Mouse (Mus musculus) cerebellum, adult 2 months (tissue): ENCODE results near the gene Dpep3. TPM values are rescaled to one million over a fixed set of nuclear protein-coding genes. Genes with fewer than 3 reads are reported as not detected.
A peak's percentile ranks its signal among the peaks of the same experiment; 100 is the strongest.

Source experiments
- DNase-seq, 2 experiments: peaks; one replicate each; pipeline ENCODE4 v3.0.0; 2021
- H3K27ac ChIP-seq: fragments of 200-500 bp; 2 replicates; pipeline ENCODE4 v1.5.1; 2012; ENCODE audit warnings: low read length, control low read depth, inconsistent platforms; ENCODE audit not compliant: insufficient read depth
- H3K27me3 ChIP-seq: fragments of 200-500 bp; 2 replicates; pipeline ENCODE4 v1.6.1; 2012; ENCODE audit warnings: inconsistent platforms, mild to moderate bottlenecking, low read length, moderate library complexity; ENCODE audit not compliant: control insufficient read depth, insufficient read depth
- H3K4me1 ChIP-seq: fragments of 200-500 bp; 2 replicates; pipeline ENCODE4 v1.6.1; 2011; ENCODE audit warnings: low read length; ENCODE audit not compliant: control insufficient read depth, insufficient read depth
- H3K4me3 ChIP-seq: fragments of 200-500 bp; replicated peaks from 2 replicates; pipeline ENCODE3; 2011; ENCODE audit warnings: mild to moderate bottlenecking, low read depth, low read length, control low read depth; ENCODE audit not compliant: insufficient read depth
- CTCF ChIP-seq: fragments of 200-500 bp; IDR thresholded peaks from 2 replicates; pipeline ENCODE4 v1.5.1; 2011; ENCODE audit warnings: low read depth, mild to moderate bottlenecking, control low read depth, low read length, moderate library complexity, borderline replicate concordance; ENCODE audit not compliant: insufficient read depth
- POLR2A ChIP-seq: fragments of 200-500 bp; IDR thresholded peaks from 2 replicates; pipeline ENCODE4 v1.6.1; 2011; ENCODE audit warnings: low read length, control low read depth, borderline replicate concordance; ENCODE audit not compliant: insufficient read depth
- WGBS: fragments of 180-500 bp; shearing (Covaris S2); methylation state at CpG from one replicate; pipeline ENCODE4 v1.1.7; 2018; 5-methylcytosine and 5-hydroxymethylcytosine counted together
- polyA plus RNA-seq: library from polyadenylated mRNA; depleted of rRNA; stranded (reverse); fragments of >200 nt; gene quantifications from 2 replicates; pipeline ENCODE4 v1.2.3, GENCODE M21; 2012

Dpep3 gene
- polyA plus RNA-seq, 1 experiment, result not detected

DNA sequence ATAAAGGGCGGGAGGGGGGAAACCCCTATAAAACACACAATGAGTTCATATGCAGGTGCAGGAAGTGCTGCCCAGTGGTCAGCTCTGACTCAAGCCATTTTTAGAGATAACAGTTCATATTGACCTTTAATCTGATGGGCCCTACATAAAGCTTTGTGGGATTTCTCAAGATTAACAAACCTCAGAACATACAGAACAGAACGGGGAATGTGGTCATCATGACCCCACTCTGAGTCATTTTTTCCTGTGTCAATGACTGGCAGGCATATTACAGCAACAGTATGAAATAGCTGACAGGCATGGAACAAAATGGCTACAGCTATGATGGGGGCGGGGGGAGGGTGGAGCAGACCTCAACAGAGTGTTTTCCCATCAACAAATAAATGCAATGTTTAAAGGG is 27.9 kb upstream of the Dpep3 start:
- no peak for DNase-seq
- Histone ChIP-seq H3K27ac (no peak overlapping the region), H3K4me3 (no peak overlapping the region), H3K27me3 (no peaks in the 10 kb centered on the region), H3K4me1 (peaks cover 10% of the 10 kb centered on the region)
- WGBS, result 86% methylated on average over 3 of the region's 3 CpGs
- TF ChIP-seq POLR2A (no peak), CTCF (no peak)

DNA sequence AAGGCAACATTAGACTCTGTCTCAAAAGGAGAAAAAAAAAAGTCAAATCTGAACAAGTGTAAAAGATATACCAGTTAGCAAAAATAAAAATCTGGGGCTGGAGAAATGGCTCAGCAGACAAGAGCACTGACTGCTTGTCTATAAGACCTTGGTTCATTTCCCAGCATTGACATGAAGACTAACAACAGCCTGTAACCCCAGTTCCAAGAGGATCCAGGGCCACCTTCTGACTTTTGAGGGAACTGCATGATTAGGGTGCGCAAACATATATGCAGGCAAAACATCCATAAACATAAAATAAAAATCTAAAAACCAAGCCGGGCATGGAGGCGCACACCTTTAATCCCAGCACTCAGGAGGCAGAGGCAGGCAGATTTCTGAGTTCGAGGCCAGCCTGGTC is 27.2 kb upstream of the Dpep3 start:
- H3K27me3 ChIP-seq, result no peaks in the 10 kb centered on the region
- H3K4me1 ChIP-seq, result peaks cover 11% of the 10 kb centered on the region
- no peak overlapping the region for H3K27ac ChIP-seq
- TF ChIP-seq POLR2A, result no peak
- peak; percentile 14; the same call in 1 of the 2 replicates for TF ChIP-seq CTCF
- 93% methylated on average over 4 of the region's 4 CpGs for WGBS
- no peak for DNase-seq
- H3K4me3 ChIP-seq, result no peak overlapping the region

DNA sequence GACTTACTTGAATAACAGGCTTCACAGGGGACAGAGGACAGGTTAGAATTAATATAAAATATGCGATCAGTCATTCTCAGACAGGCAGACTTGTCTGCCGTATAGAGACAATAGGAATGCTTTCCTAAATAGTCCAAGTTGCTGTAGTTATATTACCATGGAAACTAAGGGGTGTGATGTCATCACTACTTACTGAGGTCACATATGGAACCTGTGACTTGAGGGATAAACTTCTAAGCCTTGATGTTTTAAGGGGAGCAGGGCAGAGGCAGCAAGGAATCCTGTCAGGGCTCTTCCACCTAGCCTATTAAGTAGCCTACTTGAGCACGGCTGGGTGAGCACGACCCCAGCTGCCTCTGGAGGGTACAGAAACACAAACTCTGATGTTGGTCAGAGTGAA is 26.6 kb upstream of the Dpep3 start, which contains the start of gene Dpep2nb:
Dpep2nb (minus strand) TSS at position 101 of the 400 bp plus-strand sequence.
- Histone ChIP-seq H3K4me3 (no peak within 1 kb of the TSS), H3K4me1 (peaks cover 15% of the 10 kb centered on the region), H3K27ac (no peak within 1 kb of the TSS), H3K27me3 (no peaks in the 10 kb centered on the region)
- 83% methylated on average over 4 of the region's 4 CpGs for WGBS
- TF ChIP-seq POLR2A (no peak), CTCF (no peak)
- DNase-seq, result no peak

DNA sequence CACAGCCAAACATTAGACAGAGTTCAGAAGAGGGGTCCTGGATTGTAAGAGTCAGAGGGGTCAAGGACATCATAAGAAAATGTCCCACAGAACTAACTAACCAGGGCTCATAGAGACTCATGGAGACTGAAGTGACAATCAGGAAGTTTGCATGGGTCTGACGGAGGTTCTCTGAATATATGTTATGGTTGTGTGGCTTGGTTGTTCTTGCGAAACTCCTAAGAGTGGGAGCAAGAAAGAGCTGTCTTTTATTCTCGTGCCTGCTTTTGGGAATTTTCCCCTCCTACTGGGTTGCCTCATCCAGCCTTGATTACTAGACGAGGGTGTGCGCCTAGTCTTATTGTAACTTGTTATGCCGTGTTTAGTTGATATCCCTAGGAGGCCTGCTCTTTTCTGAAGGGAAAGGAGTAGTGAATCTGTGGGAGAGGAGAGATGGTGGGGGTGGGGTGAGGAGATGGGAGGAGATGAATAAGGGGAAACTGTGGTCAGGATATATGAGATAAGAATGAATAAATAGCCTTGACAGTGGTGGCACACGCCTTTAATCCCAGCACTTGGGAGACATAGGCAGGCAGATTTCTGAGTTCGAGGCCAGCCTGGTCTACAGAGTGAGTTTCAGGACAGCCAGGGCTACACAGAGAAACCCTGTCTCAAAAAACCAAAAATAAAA is 25.4 kb upstream of the Dpep3 start:
- H3K4me1 ChIP-seq, result peaks cover 9% of the 10 kb centered on the region; the same call in 1 of the 2 replicates
- no peaks in the 10 kb centered on the region for H3K27me3 ChIP-seq
- no peak overlapping the region for H3K4me3 ChIP-seq
- TF ChIP-seq POLR2A (no peak), CTCF (no peak)
- H3K27ac ChIP-seq, result no peak overlapping the region
- WGBS, result 78% methylated on average over 8 of the region's 8 CpGs
- DNase-seq, result no peak

DNA sequence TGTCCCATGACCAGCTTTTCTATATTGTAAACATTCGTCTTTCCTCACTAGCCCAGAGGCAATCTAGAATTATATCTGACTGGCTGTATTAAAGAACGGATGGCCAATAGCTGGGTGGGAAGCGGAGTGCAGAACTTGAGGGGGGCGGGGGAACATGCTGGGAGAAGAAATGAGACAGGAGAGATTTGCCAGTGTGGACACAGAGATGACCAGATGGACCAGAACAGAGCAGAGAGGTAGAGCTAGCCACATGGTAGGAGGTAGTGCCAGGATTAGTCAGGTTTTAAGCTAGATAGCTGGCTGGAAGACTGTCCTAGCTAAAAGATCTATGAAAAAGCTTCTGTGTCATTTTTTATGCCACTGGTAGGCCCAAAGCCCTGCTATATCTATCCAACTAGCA is 22.7 kb upstream of the Dpep3 start:
- Histone ChIP-seq H3K4me1 (peaks cover 7% of the 10 kb centered on the region; the same call in 1 of the 2 replicates), H3K27ac (no peak overlapping the region), H3K4me3 (no peak overlapping the region), H3K27me3 (no peaks in the 10 kb centered on the region)
- DNase-seq, result peak; percentile 68 to 93
- 24% methylated on average over 4 of the region's 4 CpGs for WGBS
- TF ChIP-seq CTCF (no peak), POLR2A (no peak)

DNA sequence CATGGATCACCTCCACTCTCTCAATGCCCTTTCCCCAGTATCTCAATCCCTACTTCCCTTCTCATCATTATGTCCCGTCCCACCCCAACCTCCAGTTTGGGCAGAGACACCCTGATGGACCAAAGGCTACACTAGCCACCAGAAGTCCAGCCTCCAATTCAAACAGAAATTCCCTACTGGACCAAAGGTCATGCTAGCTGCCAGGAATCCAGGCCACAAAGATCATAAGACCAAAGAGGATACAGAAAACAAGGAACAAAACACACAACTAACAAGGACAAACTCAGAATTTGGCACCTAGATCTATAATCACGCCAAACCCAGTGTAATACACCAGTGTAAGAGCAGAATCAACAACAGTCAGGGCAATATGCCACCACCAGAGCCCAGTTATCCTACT is 19.7 kb upstream of the Dpep3 start:
- Histone ChIP-seq H3K4me1 (peaks cover 7% of the 10 kb centered on the region; the same call in 1 of the 2 replicates), H3K27me3 (no peaks in the 10 kb centered on the region), H3K27ac (no peak overlapping the region), H3K4me3 (no peak overlapping the region)
- TF ChIP-seq CTCF, result no peak
- TF ChIP-seq POLR2A, result no peak
- no peak for DNase-seq
- WGBS, result 93% methylated on average over 2 of the region's 2 CpGs

DNA sequence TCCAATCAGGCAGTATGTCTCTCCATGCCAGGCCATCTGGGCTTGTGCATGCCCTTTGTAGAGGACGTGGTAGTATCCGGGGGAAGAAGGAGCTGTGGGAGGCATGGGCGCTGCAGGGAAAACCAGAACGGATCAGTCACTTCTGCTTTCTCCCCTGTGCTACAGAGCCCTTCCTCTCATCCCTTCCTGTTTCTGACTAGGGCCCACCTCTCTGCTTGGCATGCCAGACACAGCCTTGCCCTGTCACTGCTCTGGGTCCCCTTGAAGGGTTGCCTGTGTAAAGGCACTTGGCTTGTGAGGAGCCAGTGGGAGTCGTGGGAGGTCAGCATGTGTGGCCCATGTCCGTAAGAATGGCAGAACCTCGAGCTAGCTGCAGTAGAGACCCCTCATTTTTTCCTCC is 17.1 kb upstream of the Dpep3 start:
- H3K27ac ChIP-seq, result no peak overlapping the region
- 57% methylated on average over 7 of the region's 7 CpGs for WGBS
- no peak for DNase-seq
- H3K4me1 ChIP-seq, result peaks cover 3% of the 10 kb centered on the region; the same call in 1 of the 2 replicates
- no peaks in the 10 kb centered on the region for H3K27me3 ChIP-seq
- TF ChIP-seq CTCF (no peak), POLR2A (no peak)
- no peak overlapping the region for H3K4me3 ChIP-seq

DNA sequence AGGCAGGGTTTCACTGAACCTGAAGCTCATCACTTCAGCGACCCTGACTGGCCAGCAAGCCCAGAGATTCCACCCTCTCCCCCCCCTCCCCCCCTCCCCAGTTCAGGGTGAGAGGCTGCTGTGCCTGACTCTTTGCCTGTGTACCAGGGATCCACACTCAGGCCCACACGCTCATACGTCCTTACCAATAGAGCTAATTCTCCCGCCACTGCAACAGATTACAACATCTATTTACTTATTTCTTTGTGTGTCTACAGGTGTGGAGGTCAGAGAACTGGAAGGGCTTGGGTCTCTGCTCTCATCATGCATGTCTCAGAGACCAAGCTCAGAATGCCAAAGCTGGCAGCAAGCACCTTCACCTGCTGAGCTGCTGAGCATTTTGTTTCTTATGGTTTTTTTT is 14.0 kb upstream of the Dpep3 start:
- Histone ChIP-seq H3K27ac (no peak overlapping the region), H3K27me3 (no peaks in the 10 kb centered on the region), H3K4me1 (0 out of 2 replicates have a peak, but pooled peaks cover 6% of the 10 kb centered on the region), H3K4me3 (no peak overlapping the region)
- DNase-seq, result no peak
- TF ChIP-seq POLR2A, result no peak
- TF ChIP-seq CTCF, result no peak
- 65% methylated on average over 4 of the region's 4 CpGs for WGBS
